Mouse (Mus musculus): ENCODE results near the gene Tmem119. TPM values are rescaled to one million over a fixed set of nuclear protein-coding genes. Genes with fewer than 3 reads are reported as not detected.

The Tmem119 gene
- polyA plus RNA-seq, 1 experiment from 2014 or later, result 3.4 TPM

DNA sequence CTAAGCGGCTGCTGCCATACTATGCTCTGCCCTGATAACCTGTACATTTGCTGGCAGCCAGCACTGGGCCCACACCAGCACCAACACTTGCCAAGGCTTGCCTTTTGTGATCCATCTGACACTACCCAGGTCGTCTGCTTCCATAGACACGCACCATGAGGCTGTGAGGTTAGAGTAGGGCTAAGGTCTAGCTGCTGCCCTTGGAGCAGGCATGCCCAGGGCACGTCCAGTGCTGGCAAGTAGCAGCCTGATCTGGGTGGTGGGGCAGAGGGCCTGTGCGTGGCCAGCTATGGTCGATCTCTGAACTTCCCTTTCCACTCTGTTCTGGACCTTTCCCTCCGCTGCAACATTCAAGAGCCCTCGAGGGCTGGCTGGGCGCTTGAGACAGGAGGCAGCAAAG, 42.6 kb upstream of the Tmem119 start:
- ATAC-seq, result no peak
- Histone ChIP-seq H3K27me3 (ENCODE audit: insufficient read depth, low read length) (no peaks in the 10 kb centered on the region), H3K27ac (ENCODE audit: low read depth) (peak overlapping the region; percentile 22; the same call in 1 of the 2 replicates), H3K9me3 (ENCODE audit: low read length) (no peaks in the 10 kb centered on the region), H3K4me2 (ENCODE audit: low read depth, low read length) (no peak overlapping the region), H3K36me3 (replicated peaks; ENCODE audit: insufficient read depth, low read length) (peaks cover 39% of the 10 kb centered on the region), H3K4me1 (ENCODE audit: insufficient read depth) (peaks cover 4% of the 10 kb centered on the region; the same call in 1 of the 2 replicates), H3K4me3 (ENCODE audit: low read depth, low read length) (no peak overlapping the region), H3K9ac (replicated peaks) (no peak overlapping the region)
- TF ChIP-seq CTCF (IDR thresholded peaks at IDR 0.05; ENCODE audit: low read depth), result no peak
- no peak for TF ChIP-seq EP300 (IDR thresholded peaks at IDR 0.05; ENCODE audit: low read depth)
- 84% methylated on average over 9 of the region's 9 CpGs for WGBS (ENCODE audit: insufficient replicate concordance)
- DNase-seq, result no peak

DNA sequence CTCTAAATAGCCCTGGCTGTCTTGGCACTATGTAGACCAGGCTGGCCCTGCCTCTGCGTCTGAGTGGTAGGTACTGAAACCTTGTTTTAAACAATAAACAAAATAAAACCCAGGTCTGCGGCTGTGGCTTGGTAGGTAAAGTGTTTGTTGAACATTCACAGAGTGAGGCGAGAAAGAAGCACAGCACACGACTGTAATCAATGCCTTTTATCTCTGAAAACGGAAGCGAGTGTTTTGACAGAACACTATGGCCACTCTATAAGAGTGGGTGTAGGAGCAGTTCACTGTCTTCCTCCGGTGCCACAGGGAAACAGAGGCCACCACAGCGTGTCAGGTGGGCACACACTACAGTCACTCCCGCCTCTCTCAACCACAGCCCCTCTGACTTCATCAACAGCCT, 41.9 kb upstream of the Tmem119 start:
- peaks cover 32% of the 10 kb centered on the region for H3K36me3 ChIP-seq (replicated peaks; ENCODE audit: insufficient read depth, low read length)
- DNase-seq (no peak), ATAC-seq (no peak)

DNA sequence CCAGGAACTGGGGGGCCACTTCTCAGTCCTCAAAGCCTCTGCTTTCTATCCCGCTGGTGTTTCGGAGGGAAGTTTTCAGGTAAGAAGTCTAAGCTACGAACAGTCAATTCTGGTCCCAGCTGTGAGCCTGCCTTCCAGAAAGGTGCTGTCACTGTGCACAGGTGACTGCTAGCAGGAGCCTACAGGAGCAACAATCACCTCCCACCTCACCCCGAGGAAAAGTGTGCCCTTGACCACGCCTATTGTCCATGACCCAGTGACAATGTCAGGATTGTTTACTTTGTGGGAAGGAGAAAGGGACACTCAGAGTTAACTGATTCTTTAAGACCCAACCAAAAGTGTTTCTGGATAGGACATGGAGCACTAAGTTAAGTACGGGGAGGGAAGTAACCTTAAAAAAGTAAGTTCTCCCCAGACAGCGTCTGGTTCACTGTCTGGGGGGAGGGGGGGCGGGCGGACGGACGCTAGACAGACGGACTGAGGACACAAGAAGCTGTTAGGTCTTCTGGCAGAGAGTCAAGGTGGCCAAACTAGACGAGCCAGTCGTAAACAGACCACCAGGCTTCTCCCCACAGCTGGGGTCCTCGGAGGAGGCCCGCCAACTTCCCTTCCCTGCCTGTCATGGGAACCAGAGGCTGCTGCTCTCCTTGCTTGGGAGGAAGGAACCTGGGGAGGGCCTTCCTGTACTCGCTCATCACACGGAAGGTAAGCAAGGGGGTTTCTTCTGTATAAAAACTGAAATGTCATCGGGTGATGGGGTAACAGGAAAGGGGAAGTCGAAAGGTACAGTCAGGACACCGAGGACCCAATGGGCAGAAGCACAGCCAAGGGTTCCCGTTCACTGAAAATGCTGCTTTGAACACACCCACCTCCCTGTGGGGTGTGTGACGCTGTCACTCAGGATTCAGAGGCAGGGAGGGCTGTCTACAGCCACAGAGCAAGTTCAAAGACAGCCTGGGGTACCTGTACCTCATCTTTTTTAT, 41.2 kb upstream of the Tmem119 start:
- DNase-seq (peak; percentile 35), ATAC-seq (peak; percentile 52)
- H3K27ac ChIP-seq (ENCODE audit: low read depth), result peak overlapping the region; percentile 79
- no peak overlapping the region for H3K9ac ChIP-seq (replicated peaks)
- H3K4me1 ChIP-seq (ENCODE audit: insufficient read depth), result peaks cover 3% of the 10 kb centered on the region; the same call in 1 of the 2 replicates
- H3K4me3 ChIP-seq (ENCODE audit: low read depth, low read length), result no peak overlapping the region
- WGBS (ENCODE audit: insufficient replicate concordance), result 51% methylated on average over 23 of the region's 23 CpGs
- no peaks in the 10 kb centered on the region for H3K27me3 ChIP-seq (ENCODE audit: insufficient read depth, low read length)
- H3K36me3 ChIP-seq (replicated peaks; ENCODE audit: insufficient read depth, low read length), result peaks cover 26% of the 10 kb centered on the region
- no peaks in the 10 kb centered on the region for H3K9me3 ChIP-seq (ENCODE audit: low read length)
- TF ChIP-seq EP300 (IDR thresholded peaks at IDR 0.05; ENCODE audit: low read depth) (no peak), CTCF (IDR thresholded peaks at IDR 0.05; ENCODE audit: low read depth) (no peak)
- no peak overlapping the region for H3K4me2 ChIP-seq (ENCODE audit: low read depth, low read length)

More for the DNA sequence above, 41.9 kb upstream of the Tmem119 start:
- Histone ChIP-seq H3K4me2 (ENCODE audit: low read depth, low read length) (no peak overlapping the region), H3K9ac (replicated peaks) (no peak overlapping the region), H3K4me1 (ENCODE audit: insufficient read depth) (peaks cover 4% of the 10 kb centered on the region; the same call in 1 of the 2 replicates), H3K9me3 (ENCODE audit: low read length) (no peaks in the 10 kb centered on the region), H3K4me3 (ENCODE audit: low read depth, low read length) (no peak overlapping the region), H3K27me3 (ENCODE audit: insufficient read depth, low read length) (no peaks in the 10 kb centered on the region), H3K27ac (ENCODE audit: low read depth) (peak overlapping the region; percentile 79)
- 53% methylated on average over 9 of the region's 9 CpGs for WGBS (ENCODE audit: insufficient replicate concordance)
- no peak for TF ChIP-seq EP300 (IDR thresholded peaks at IDR 0.05; ENCODE audit: low read depth)
- TF ChIP-seq CTCF (IDR thresholded peaks at IDR 0.05; ENCODE audit: low read depth), result no peak

DNA sequence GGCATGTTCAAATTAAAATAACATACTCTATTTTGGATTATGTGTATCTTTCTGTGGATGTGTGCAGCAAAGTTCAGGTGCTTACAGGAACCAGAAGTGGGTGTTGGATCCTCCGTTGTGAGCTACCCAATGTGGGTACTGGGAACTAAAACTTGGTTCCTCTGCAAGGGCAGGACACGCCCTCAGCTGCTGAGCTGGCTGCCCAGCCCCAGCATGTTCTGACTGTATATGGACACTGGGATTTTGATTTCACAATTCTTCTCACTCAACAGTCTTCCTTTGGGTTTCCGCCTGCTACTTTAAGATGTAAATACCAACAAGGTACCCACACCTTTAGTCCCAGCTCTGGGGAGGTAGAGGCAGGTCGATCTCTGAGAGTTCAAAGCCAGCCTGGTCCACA, 40.1 kb upstream of the Tmem119 start:
- Histone ChIP-seq H3K4me3 (ENCODE audit: low read depth, low read length) (no peak overlapping the region), H3K27ac (ENCODE audit: low read depth) (0 out of 2 replicates have a peak overlapping the region, but pooled peaks have one; percentile 11), H3K4me2 (ENCODE audit: low read depth, low read length) (no peak overlapping the region), H3K9me3 (ENCODE audit: low read length) (no peaks in the 10 kb centered on the region), H3K9ac (replicated peaks) (no peak overlapping the region), H3K36me3 (replicated peaks; ENCODE audit: insufficient read depth, low read length) (peaks cover 15% of the 10 kb centered on the region), H3K27me3 (ENCODE audit: insufficient read depth, low read length) (no peaks in the 10 kb centered on the region), H3K4me1 (ENCODE audit: insufficient read depth) (no peaks in the 10 kb centered on the region; the same call in 1 of the 2 replicates)
- no peak for TF ChIP-seq CTCF (IDR thresholded peaks at IDR 0.05; ENCODE audit: low read depth)
- TF ChIP-seq EP300 (IDR thresholded peaks at IDR 0.05; ENCODE audit: low read depth), result no peak
- DNase-seq (no peak), ATAC-seq (no peak)
- WGBS (ENCODE audit: insufficient replicate concordance), result 60% methylated on average over 4 of the region's 4 CpGs

DNA sequence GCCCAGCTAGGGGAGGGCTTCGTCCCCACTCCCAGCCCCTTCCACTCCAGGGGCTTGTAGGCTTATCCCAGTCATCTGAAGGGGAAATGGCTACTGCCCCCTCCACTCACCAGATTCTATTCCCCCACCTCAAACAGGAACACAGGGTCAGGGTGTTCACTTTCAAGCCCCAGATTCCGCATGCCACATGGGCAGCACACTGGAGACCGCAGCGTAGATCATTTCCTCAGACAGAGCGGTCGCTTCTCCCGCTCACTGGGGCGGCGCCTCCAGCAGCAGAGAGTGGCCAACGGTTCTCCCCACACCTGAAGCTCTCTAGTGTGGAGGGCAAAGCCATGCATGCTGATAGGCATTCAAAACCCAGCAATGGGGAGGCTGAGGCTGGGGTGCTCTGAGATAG, 36.6 kb upstream of the Tmem119 start:
- Histone ChIP-seq H3K36me3 (replicated peaks; ENCODE audit: insufficient read depth, low read length) (no peaks in the 10 kb centered on the region; the same call in 1 of the 2 replicates), H3K27ac (ENCODE audit: low read depth) (0 out of 2 replicates have a peak overlapping the region, but pooled peaks have one; percentile 39), H3K9me3 (ENCODE audit: low read length) (no peaks in the 10 kb centered on the region), H3K4me1 (ENCODE audit: insufficient read depth) (no peaks in the 10 kb centered on the region), H3K27me3 (ENCODE audit: insufficient read depth, low read length) (no peaks in the 10 kb centered on the region), H3K4me3 (ENCODE audit: low read depth, low read length) (no peak overlapping the region), H3K4me2 (ENCODE audit: low read depth, low read length) (no peak overlapping the region), H3K9ac (replicated peaks) (no peak overlapping the region)
- DNase-seq (no peak), ATAC-seq (no peak)
- TF ChIP-seq EP300 (IDR thresholded peaks at IDR 0.05; ENCODE audit: low read depth) (no peak), CTCF (IDR thresholded peaks at IDR 0.05; ENCODE audit: low read depth) (no peak)
- WGBS (ENCODE audit: insufficient replicate concordance), result 46% methylated on average over 10 of the region's 10 CpGs

DNA sequence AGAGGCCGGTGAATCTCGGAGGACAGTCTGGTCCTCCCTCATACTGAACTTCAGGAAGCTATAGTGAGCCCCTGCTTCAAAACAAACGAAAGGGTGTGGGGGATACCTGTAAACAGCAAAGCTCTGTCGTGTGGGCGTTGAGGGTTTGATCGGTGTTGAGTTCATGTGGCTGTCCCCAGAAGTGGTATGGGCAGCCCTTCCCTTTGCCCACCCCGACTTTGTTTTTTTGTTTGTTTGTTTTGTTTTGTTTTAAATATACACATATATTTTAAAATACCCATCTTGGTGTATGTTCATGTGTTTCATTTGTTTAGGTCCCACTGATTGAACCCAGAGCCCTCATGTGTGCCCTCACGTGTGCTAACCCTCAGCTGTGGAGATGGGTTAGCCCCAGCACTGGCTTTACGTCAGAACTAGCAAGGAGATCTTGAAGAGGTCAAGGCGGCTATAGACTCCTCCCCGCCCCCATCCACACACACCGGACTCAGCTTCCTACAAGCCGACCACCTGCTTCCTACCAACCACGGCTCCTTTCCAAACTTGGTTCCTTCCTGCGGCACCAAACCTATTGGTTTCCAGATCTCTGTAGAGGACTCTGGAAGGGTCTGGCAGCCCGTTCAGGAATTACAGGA, 33.1 kb upstream of the Tmem119 start:
- ATAC-seq (no peak), DNase-seq (no peak)
- Histone ChIP-seq H3K4me3 (ENCODE audit: low read depth, low read length) (no peak overlapping the region), H3K36me3 (replicated peaks; ENCODE audit: insufficient read depth, low read length) (no peaks in the 10 kb centered on the region), H3K4me1 (ENCODE audit: insufficient read depth) (peaks cover 4% of the 10 kb centered on the region; the same call in 1 of the 2 replicates), H3K27ac (ENCODE audit: low read depth) (peak overlapping the region; percentile 83), H3K9me3 (ENCODE audit: low read length) (no peaks in the 10 kb centered on the region), H3K9ac (replicated peaks) (no peak overlapping the region), H3K27me3 (ENCODE audit: insufficient read depth, low read length) (no peaks in the 10 kb centered on the region), H3K4me2 (ENCODE audit: low read depth, low read length) (no peak overlapping the region)
- TF ChIP-seq CTCF (IDR thresholded peaks at IDR 0.05; ENCODE audit: low read depth) (no peak), EP300 (IDR thresholded peaks at IDR 0.05; ENCODE audit: low read depth) (no peak)
- WGBS (ENCODE audit: insufficient replicate concordance), result 50% methylated on average over 16 of the region's 16 CpGs

Measured in liver, postnatal 0 days (tissue).